Mouse (Mus musculus) forebrain, embryonic 16.5 days (tissue): ENCODE data around the gene Drc1. TPM values are rescaled to one million over a fixed set of nuclear protein-coding genes. Genes with fewer than 3 reads are reported as not detected.

Source experiments
- ATAC-seq: fragments of 200-750 bp; cut with Nextera tagmentation; 2 replicates; pipeline ENCODE4 v1.8.0; 2017; ENCODE audit warnings: mild to moderate bottlenecking, moderate library complexity
- H3K27ac ChIP-seq: fragments of 300-500 bp; sonication (generic); 2 replicates; pipeline ENCODE4 v1.5.1; 2014; ENCODE audit warnings: low read length, control low read depth
- H3K27me3 ChIP-seq: fragments of 300-500 bp; sonication (generic); replicated peaks from 2 replicates; pipeline ENCODE4 v1.6.1; 2014; ENCODE audit warnings: low read length; ENCODE audit not compliant: control insufficient read depth, insufficient read depth
- H3K36me3 ChIP-seq: fragments of 300-500 bp; sonication (generic); 2 replicates; pipeline ENCODE4 v1.6.1; 2014; ENCODE audit not compliant: control insufficient read depth, insufficient read depth
- H3K4me1 ChIP-seq: fragments of 300-500 bp; sonication (generic); replicated peaks from 2 replicates; pipeline ENCODE4 v1.6.1; 2014; ENCODE audit warnings: low read length; ENCODE audit not compliant: control insufficient read depth, insufficient read depth
- H3K4me2 ChIP-seq: fragments of 300-500 bp; sonication (generic); 2 replicates; pipeline ENCODE4 v1.6.1; 2014; ENCODE audit warnings: mild to moderate bottlenecking, low read length, control low read depth
- H3K4me3 ChIP-seq: fragments of 300-500 bp; sonication (generic); replicated peaks from 2 replicates; pipeline ENCODE4 v1.5.1; 2014; ENCODE audit warnings: mild to moderate bottlenecking, low read length, control low read depth
- H3K9ac ChIP-seq: fragments of 300-500 bp; sonication (generic); replicated peaks from 2 replicates; pipeline ENCODE4 v1.6.1; 2014; ENCODE audit warnings: low read depth, low read length, control low read depth
- H3K9me3 ChIP-seq: fragments of 300-500 bp; sonication (generic); 2 replicates; pipeline ENCODE4 v1.6.1; 2016; ENCODE audit warnings: low read length; ENCODE audit not compliant: control insufficient read depth
- WGBS: fragments of 180-500 bp; shearing (Covaris S2); extraction: QIAGEN DNeasy Blood & Tissue Kit; methylation state at CpG from one replicate; pipeline ENCODE4 v1.1.7; 2014; 5-methylcytosine and 5-hydroxymethylcytosine counted together
- polyA plus RNA-seq: library from polyadenylated mRNA; unstranded; fragments of >200 nt; fragmentation: Nextera tagmentation; extraction: Ambion mirVana; gene quantifications from 2 replicates; pipeline ENCODE4 v1.2.1, GENCODE M21; 2015

Drc1 gene
- polyA plus RNA-seq, 1 experiment from 2014 or later: 8.9 TPM

DNA sequence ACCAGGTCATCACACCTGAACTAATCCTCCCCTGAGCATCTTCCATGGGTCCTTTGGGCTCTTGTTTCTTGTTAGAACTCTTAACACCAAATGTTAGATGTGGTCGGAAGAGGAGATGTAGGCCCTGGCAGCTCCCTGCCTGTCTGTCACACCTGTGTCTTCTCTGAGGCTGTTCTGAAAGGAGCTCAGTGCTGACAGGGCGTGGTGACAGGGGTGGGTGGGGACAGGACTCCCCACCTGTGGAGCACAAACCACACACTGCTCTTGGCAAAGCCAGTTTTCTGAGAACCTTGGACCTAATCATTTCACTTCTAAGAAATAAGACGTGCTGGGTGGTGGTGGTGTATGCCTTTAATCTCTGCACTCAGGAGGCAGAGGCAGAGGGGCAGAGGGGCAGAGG, 72.4 kb downstream of the Drc1 start:
- Histone ChIP-seq H3K27ac (no peak overlapping the region), H3K4me1 (no peaks in the 10 kb centered on the region), H3K9ac (no peak overlapping the region), H3K4me2 (no peak overlapping the region), H3K27me3 (no peaks in the 10 kb centered on the region), H3K9me3 (no peaks in the 10 kb centered on the region), H3K4me3 (no peak overlapping the region), H3K36me3 (no peaks in the 10 kb centered on the region)
- 72% methylated on average over 3 of the region's 3 CpGs for WGBS
- no peak for ATAC-seq

DNA sequence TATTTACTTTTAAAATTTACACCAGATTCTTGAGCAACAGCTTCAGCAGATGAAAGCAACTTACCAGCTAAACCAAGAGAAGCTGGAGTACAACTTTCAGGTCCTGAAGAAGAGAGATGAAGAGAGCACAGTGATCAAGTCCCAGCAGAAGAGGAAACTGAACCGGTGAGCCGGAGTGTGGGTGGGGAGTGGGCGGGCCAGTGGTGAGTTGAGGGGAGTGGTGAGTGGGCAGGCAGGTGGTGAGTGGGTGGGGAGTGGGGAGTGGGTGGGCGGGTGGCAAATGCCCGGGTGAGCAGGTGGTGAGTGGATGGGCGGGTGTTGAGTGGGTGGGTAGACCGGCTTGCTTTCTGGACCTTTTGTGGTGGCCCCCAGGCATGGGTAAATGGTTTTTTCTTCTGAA, 73.9 kb downstream of the Drc1 start:
- H3K4me2 ChIP-seq: no peak overlapping the region
- 81% methylated on average over 7 of the region's 7 CpGs for WGBS
- no peak overlapping the region for H3K27ac ChIP-seq
- no peaks in the 10 kb centered on the region for H3K9me3 ChIP-seq
- H3K27me3 ChIP-seq: no peaks in the 10 kb centered on the region
- no peak for ATAC-seq
- H3K36me3 ChIP-seq: no peaks in the 10 kb centered on the region
- H3K4me3 ChIP-seq: no peak overlapping the region
- H3K9ac ChIP-seq: no peak overlapping the region
- no peaks in the 10 kb centered on the region for H3K4me1 ChIP-seq

DNA sequence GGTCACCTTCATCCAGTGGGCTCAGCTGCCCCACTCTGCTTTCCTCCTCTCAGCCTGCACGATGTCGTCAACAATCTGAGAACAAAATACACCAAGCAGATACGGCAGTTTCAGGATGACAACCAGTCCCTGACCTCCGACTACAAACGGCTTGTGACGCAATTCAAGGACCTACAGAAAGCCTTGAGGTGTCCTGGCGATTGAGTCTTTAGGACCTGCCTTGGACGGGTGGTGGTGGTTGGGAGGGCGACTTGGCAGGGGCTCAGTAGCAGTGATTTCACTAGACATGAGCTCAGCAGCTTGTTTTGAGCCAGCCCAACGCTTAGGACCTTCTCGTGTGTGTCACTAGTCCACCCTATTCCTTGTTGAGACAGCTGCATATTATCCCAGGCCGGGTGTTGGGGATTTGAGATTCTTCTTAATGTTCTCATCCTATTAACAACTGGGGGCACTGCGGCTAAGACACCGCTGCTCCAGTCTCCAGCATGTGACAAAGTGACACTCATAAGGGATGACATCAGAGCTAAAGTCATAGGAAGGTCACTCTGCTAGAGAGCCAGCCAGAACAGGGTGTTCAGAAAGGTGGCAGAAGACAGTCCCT, 74.5 kb downstream of the Drc1 start:
- no peak for ATAC-seq
- H3K27me3 ChIP-seq: no peaks in the 10 kb centered on the region
- H3K36me3 ChIP-seq: no peaks in the 10 kb centered on the region
- 87% methylated on average over 14 of the region's 14 CpGs for WGBS
- H3K4me1 ChIP-seq: no peaks in the 10 kb centered on the region
- H3K9me3 ChIP-seq: no peaks in the 10 kb centered on the region
- no peak overlapping the region for H3K9ac ChIP-seq
- no peak overlapping the region for H3K27ac ChIP-seq
- H3K4me2 ChIP-seq: no peak overlapping the region
- no peak overlapping the region for H3K4me3 ChIP-seq

DNA sequence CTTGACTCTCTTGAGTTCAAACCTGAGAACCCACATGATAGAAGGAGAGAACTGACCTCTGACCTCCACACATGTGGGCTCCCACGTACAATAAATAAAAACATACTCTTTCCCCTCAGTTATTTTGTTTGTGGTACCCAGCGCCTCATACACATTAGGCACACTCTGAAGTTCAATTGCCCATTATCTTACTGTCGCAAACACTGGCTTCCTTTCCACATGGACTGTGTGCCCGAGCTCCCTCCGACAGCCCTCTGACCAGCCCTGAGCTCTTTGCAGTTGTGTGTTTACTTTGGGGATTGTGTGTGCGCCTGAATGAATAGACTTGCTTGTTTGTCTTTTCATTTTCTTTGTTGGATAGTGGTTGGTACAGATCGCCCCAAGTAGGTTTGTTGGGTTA, 75.5 kb downstream of the Drc1 start:
- ATAC-seq: no peak
- H3K4me1 ChIP-seq: no peaks in the 10 kb centered on the region

DNA sequence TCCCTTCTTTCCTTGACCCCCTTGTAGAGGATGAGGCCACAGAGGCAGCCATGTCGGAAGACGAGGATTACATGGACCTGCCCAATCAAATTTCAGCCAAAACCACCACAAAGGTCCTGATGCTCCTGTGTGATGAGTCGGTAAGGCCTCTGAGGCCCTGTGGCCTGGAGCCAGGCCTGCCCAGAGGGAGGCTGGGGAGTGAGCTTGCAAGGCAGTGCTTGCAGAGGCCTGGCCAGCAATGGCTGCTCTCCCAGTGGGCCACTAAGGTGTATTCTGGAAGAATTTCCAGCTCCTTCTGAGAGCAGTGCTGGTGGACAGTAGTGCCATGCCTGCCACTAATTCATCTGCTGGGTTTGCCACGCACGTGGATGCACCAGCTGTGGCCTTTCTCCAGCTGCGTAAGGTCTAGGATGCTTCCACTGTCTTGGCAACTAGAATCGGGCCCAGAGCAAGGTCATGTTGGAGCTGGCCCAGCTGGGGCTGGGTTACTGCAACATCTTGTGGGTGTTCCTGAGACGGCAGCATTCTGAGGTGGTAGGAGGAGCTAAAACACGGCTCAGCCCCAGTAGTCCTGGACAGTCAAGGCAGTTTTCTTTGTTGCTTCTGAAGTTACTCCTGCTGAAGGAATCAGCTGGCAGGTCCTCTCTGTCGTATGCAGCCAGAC, 77.4 kb downstream of the Drc1 start:
- Histone ChIP-seq H3K36me3 (no peaks in the 10 kb centered on the region), H3K4me3 (no peak overlapping the region), H3K9me3 (no peaks in the 10 kb centered on the region), H3K27ac (no peak overlapping the region), H3K9ac (no peak overlapping the region), H3K27me3 (no peaks in the 10 kb centered on the region), H3K4me2 (no peak overlapping the region), H3K4me1 (no peaks in the 10 kb centered on the region)
- ATAC-seq: no peak
- WGBS: 85% methylated on average over 10 of the region's 10 CpGs

More for the DNA sequence above, 75.5 kb downstream of the Drc1 start:
- Histone ChIP-seq H3K9ac (no peak overlapping the region), H3K4me3 (no peak overlapping the region), H3K27ac (no peak overlapping the region), H3K9me3 (no peaks in the 10 kb centered on the region), H3K36me3 (no peaks in the 10 kb centered on the region), H3K4me2 (no peak overlapping the region), H3K27me3 (no peaks in the 10 kb centered on the region)
- 85% methylated on average over 7 of the region's 7 CpGs for WGBS

DNA sequence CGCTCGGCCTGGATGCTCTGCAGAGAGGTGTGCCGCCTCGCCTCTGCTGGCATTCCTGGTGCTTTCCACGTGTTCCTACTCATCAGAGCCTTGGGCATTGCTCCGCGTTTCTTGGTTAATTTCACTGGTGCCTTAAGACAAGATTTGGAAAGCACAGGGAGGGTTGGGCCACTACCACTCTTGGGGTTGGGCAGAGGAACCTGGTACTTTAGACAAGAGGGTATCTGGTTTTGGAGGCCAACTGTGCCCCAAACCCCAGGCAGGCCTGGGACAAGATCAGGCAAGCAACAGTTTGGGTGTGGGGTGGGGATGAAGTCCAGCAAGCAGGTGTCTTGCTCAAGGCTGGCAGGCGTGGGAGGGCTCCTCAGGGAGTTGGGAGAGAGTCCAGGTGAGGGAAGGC, 86.2 kb downstream of the Drc1 start:
- Histone ChIP-seq H3K9ac (no peak overlapping the region), H3K4me3 (no peak overlapping the region), H3K4me1 (no peaks in the 10 kb centered on the region), H3K27ac (no peak overlapping the region), H3K36me3 (no peaks in the 10 kb centered on the region), H3K9me3 (no peaks in the 10 kb centered on the region), H3K27me3 (no peaks in the 10 kb centered on the region), H3K4me2 (no peak overlapping the region)
- 68% methylated on average over 8 of the region's 8 CpGs for WGBS
- no peak for ATAC-seq

DNA sequence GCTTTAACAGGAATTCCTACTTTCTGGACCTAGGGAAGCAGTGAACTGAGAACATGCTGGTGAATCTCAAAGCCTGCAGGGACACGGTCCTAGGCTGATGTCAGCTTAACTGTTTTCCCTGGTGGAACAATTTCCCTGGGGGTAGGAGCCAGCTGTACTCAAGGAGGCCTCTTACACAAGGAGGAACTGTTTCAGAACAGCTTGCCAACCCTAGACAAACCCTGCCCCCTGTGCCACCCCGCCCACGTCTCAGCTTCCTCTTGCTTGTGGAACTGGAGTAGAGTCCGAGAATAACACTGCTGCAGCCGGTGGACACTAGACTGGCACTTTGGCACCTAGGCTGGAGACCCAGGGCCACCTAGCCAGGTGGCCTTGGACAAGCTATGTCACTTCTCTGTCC, 88.2 kb downstream of the Drc1 start:
- H3K4me2 ChIP-seq: no peak overlapping the region
- H3K4me3 ChIP-seq: no peak overlapping the region
- H3K9ac ChIP-seq: no peak overlapping the region
- no peak for ATAC-seq
- no peak overlapping the region for H3K27ac ChIP-seq
- H3K4me1 ChIP-seq: no peaks in the 10 kb centered on the region
- H3K27me3 ChIP-seq: no peaks in the 10 kb centered on the region
- no peaks in the 10 kb centered on the region for H3K9me3 ChIP-seq
- H3K36me3 ChIP-seq: no peaks in the 10 kb centered on the region
- 77% methylated on average over 5 of the region's 5 CpGs for WGBS

DNA sequence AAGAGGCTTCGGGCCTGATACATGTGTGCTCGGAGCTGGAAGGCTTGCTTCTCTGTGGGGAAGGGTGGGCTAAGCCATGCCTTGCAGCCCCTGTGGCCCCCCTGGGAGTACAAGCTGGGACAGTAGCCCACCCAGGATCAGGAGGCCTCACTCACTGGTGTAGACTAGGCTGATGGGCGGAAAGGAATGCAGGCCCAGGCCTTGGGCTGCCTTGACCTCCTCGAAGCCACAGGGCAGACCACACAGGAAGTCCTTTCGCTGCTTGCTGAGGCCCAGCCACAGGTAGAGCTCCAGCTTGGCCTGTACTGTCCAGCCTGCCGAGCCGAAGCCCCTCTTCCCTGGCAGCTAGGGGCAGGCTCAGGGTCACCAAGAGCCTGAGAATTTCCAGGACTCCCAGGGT, 101.7 kb downstream of the Drc1 start:
- ATAC-seq: no peak
- H3K9ac ChIP-seq: no peak overlapping the region
- WGBS: 68% methylated on average over 7 of the region's 7 CpGs

DNA sequence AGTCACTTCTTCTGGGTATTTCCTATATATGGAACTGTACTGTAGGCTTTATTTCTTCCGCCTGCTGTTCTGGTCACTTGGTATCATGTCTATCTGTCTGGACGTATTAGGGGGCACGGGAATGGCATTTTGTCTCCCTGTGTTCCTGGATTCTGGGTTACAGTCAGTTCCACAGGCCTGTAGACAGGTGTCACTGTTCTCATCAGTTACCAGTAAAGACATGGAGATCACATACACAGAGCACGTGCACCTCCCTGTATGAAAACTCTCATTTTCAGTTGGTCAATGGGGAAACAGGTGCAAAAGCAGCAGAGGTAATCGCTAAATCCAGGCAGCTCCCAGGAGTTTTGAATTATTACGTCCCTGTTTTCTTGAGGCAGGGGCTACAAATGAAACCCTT, 106.5 kb downstream of the Drc1 start:
- Histone ChIP-seq H3K4me2 (no peak overlapping the region), H3K9me3 (no peaks in the 10 kb centered on the region), H3K4me3 (no peak overlapping the region), H3K27ac (no peak overlapping the region), H3K4me1 (no peaks in the 10 kb centered on the region), H3K9ac (no peak overlapping the region), H3K36me3 (no peaks in the 10 kb centered on the region), H3K27me3 (no peaks in the 10 kb centered on the region)
- ATAC-seq: no peak
- 81% methylated on average over 6 of the region's 6 CpGs for WGBS

More for the DNA sequence above, 101.7 kb downstream of the Drc1 start:
- Histone ChIP-seq H3K9me3 (no peaks in the 10 kb centered on the region), H3K4me3 (no peak overlapping the region), H3K27me3 (no peaks in the 10 kb centered on the region), H3K4me2 (no peak overlapping the region), H3K27ac (no peak overlapping the region), H3K4me1 (no peaks in the 10 kb centered on the region), H3K36me3 (no peaks in the 10 kb centered on the region)

DNA sequence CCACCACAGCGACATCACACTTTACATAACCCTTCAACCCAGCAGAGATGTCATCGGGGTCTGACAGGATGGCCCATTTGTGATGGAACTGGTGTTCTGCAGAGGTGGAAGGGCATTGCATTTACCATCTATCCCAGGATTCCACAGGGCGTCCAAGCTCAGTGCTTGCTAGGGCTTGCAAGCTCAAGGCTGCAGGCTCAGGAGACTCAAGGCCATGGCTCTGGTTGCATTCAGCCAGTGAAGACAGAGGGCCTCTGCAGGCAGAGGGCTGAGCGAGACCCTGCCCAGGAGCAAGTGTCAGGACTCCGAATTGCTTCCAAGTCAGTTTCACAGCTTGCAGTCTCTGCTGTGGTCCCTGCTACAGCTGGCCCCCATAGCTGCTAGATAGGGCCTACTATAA, 108.6 kb downstream of the Drc1 start:
- no peaks in the 10 kb centered on the region for H3K36me3 ChIP-seq
- H3K4me3 ChIP-seq: no peak overlapping the region
- WGBS: 85% methylated on average over 5 of the region's 5 CpGs
- H3K4me1 ChIP-seq: no peaks in the 10 kb centered on the region
- no peaks in the 10 kb centered on the region for H3K27me3 ChIP-seq
- H3K9me3 ChIP-seq: no peaks in the 10 kb centered on the region
- no peak overlapping the region for H3K4me2 ChIP-seq
- H3K27ac ChIP-seq: no peak overlapping the region
- ATAC-seq: no peak
- no peak overlapping the region for H3K9ac ChIP-seq
